Mouse (Mus musculus): ENCODE data around the gene Tfrc. TPM values are rescaled to one million over a fixed set of nuclear protein-coding genes. Genes with fewer than 3 reads are reported as not detected.
A peak's percentile ranks its signal among the peaks of the same experiment; 100 is the strongest.

Gene Tfrc
- polyA plus RNA-seq, 1 experiment from 2014 or later: 57.3 TPM

GRCm38 (mm10) chr16:32642280-32642679, 33.6 kb downstream of the Tfrc start:
- no peak overlapping the region for H3K9ac ChIP-seq (ENCODE audit: low read length)
- no peaks in the 10 kb centered on the region for H3K36me3 ChIP-seq (ENCODE audit: control insufficient read depth, insufficient read depth, low read length)
- H3K4me2 ChIP-seq (ENCODE audit: low read depth, low read length): no peak overlapping the region
- no peak overlapping the region for H3K4me3 ChIP-seq (ENCODE audit: low read length)
- no peaks in the 10 kb centered on the region for H3K27me3 ChIP-seq (ENCODE audit: control insufficient read depth, insufficient read depth, low read depth, low read length)
- no peak overlapping the region for H3K27ac ChIP-seq (ENCODE audit: low read length)
- ATAC-seq (ENCODE audit: low read depth): no peak
- no peaks in the 10 kb centered on the region for H3K9me3 ChIP-seq (ENCODE audit: control insufficient read depth, low read length)
- H3K4me1 ChIP-seq (replicated peaks; ENCODE audit: control insufficient read depth, insufficient read depth, low read length): peaks cover 30% of the 10 kb centered on the region
- WGBS: 49% methylated on average over 13 of the region's 13 CpGs

GRCm38 (mm10) chr16:32643661-32644061, 34.9 kb downstream of the Tfrc start, which contains the start of gene Tnk2:
Tnk2 (plus strand) TSS chr16:32643874.
- 1% methylated on average over 22 of the region's 40 CpGs for WGBS
- peak within 1 kb of the TSS; percentile 93 for H3K9ac ChIP-seq (ENCODE audit: low read length)
- peak; percentile 91 for ATAC-seq (ENCODE audit: low read depth)
- no peaks in the 10 kb centered on the region for H3K27me3 ChIP-seq (ENCODE audit: control insufficient read depth, insufficient read depth, low read depth, low read length)
- H3K4me2 ChIP-seq (ENCODE audit: low read depth, low read length): peak within 1 kb of the TSS; percentile 98
- no peaks in the 10 kb centered on the region for H3K36me3 ChIP-seq (ENCODE audit: control insufficient read depth, insufficient read depth, low read length)
- no peaks in the 10 kb centered on the region for H3K9me3 ChIP-seq (ENCODE audit: control insufficient read depth, low read length)
- H3K4me1 ChIP-seq (replicated peaks; ENCODE audit: control insufficient read depth, insufficient read depth, low read length): peaks cover 29% of the 10 kb centered on the region
- peak within 1 kb of the TSS; percentile 90 for H3K4me3 ChIP-seq (ENCODE audit: low read length)
- H3K27ac ChIP-seq (ENCODE audit: low read length): peak within 1 kb of the TSS; percentile 79

GRCm38 (mm10) chr16:32644069-32644800, 35.5 kb downstream of the Tfrc start:
- 1% methylated on average over 51 of the region's 82 CpGs for WGBS
- H3K9ac ChIP-seq (ENCODE audit: low read length): peak overlapping the region; percentile 93

GRCm38 (mm10) chr16:32644801-32645170, 36.1 kb downstream of the Tfrc start:
- Histone ChIP-seq H3K4me3 (ENCODE audit: low read length) (peak overlapping the region; percentile 90), H3K4me1 (replicated peaks; ENCODE audit: control insufficient read depth, insufficient read depth, low read length) (peaks cover 27% of the 10 kb centered on the region), H3K9me3 (ENCODE audit: control insufficient read depth, low read length) (no peaks in the 10 kb centered on the region), H3K9ac (ENCODE audit: low read length) (peak overlapping the region; percentile 93), H3K36me3 (ENCODE audit: control insufficient read depth, insufficient read depth, low read length) (no peaks in the 10 kb centered on the region), H3K27me3 (ENCODE audit: control insufficient read depth, insufficient read depth, low read depth, low read length) (no peaks in the 10 kb centered on the region), H3K4me2 (ENCODE audit: low read depth, low read length) (peak overlapping the region; percentile 98), H3K27ac (ENCODE audit: low read length) (peak overlapping the region; percentile 79)
- 11% methylated on average over 12 of the region's 12 CpGs for WGBS
- ATAC-seq (ENCODE audit: low read depth): no peak

More at GRCm38 (mm10) chr16:32644069-32644800, 35.5 kb downstream of the Tfrc start:
- Histone ChIP-seq H3K9me3 (ENCODE audit: control insufficient read depth, low read length) (no peaks in the 10 kb centered on the region), H3K27ac (ENCODE audit: low read length) (peak overlapping the region; percentile 79), H3K4me2 (ENCODE audit: low read depth, low read length) (peak overlapping the region; percentile 98), H3K27me3 (ENCODE audit: control insufficient read depth, insufficient read depth, low read depth, low read length) (no peaks in the 10 kb centered on the region), H3K4me3 (ENCODE audit: low read length) (peak overlapping the region; percentile 90), H3K36me3 (ENCODE audit: control insufficient read depth, insufficient read depth, low read length) (no peaks in the 10 kb centered on the region), H3K4me1 (replicated peaks; ENCODE audit: control insufficient read depth, insufficient read depth, low read length) (peaks cover 27% of the 10 kb centered on the region)
- peak; percentile 71 for ATAC-seq (ENCODE audit: low read depth)

GRCm38 (mm10) chr16:32645361-32645914, 36.7 kb downstream of the Tfrc start:
- peak overlapping the region; percentile 5; the same call in 1 of the 2 replicates for H3K27ac ChIP-seq (ENCODE audit: low read length)
- peak overlapping the region; percentile 90 for H3K4me3 ChIP-seq (ENCODE audit: low read length)
- H3K4me2 ChIP-seq (ENCODE audit: low read depth, low read length): peak overlapping the region; percentile 98
- 7% methylated on average over 14 of the region's 14 CpGs for WGBS
- ATAC-seq (ENCODE audit: low read depth): 0 out of 2 replicates have a peak, but pooled peaks have one; percentile 10
- peaks cover 25% of the 10 kb centered on the region for H3K4me1 ChIP-seq (replicated peaks; ENCODE audit: control insufficient read depth, insufficient read depth, low read length)
- H3K9me3 ChIP-seq (ENCODE audit: control insufficient read depth, low read length): no peaks in the 10 kb centered on the region
- no peaks in the 10 kb centered on the region for H3K36me3 ChIP-seq (ENCODE audit: control insufficient read depth, insufficient read depth, low read length)
- H3K27me3 ChIP-seq (ENCODE audit: control insufficient read depth, insufficient read depth, low read depth, low read length): no peaks in the 10 kb centered on the region
- H3K9ac ChIP-seq (ENCODE audit: low read length): peak overlapping the region; percentile 93

GRCm38 (mm10) chr16:32646014-32646413, 37.3 kb downstream of the Tfrc start:
- peak overlapping the region; percentile 93 for H3K9ac ChIP-seq (ENCODE audit: low read length)
- peak overlapping the region; percentile 90 for H3K4me3 ChIP-seq (ENCODE audit: low read length)
- no peaks in the 10 kb centered on the region for H3K36me3 ChIP-seq (ENCODE audit: control insufficient read depth, insufficient read depth, low read length)
- H3K27ac ChIP-seq (ENCODE audit: low read length): peak overlapping the region; percentile 69
- peaks cover 28% of the 10 kb centered on the region for H3K4me1 ChIP-seq (replicated peaks; ENCODE audit: control insufficient read depth, insufficient read depth, low read length)
- 52% methylated on average over 9 of the region's 9 CpGs for WGBS
- ATAC-seq (ENCODE audit: low read depth): no peak
- peak overlapping the region; percentile 98 for H3K4me2 ChIP-seq (ENCODE audit: low read depth, low read length)
- no peaks in the 10 kb centered on the region for H3K27me3 ChIP-seq (ENCODE audit: control insufficient read depth, insufficient read depth, low read depth, low read length)
- H3K9me3 ChIP-seq (ENCODE audit: control insufficient read depth, low read length): no peaks in the 10 kb centered on the region

GRCm38 (mm10) chr16:32647712-32648111, 39.0 kb downstream of the Tfrc start:
- H3K9ac ChIP-seq (ENCODE audit: low read length): no peak overlapping the region
- no peak overlapping the region for H3K4me2 ChIP-seq (ENCODE audit: low read depth, low read length)
- H3K4me3 ChIP-seq (ENCODE audit: low read length): no peak overlapping the region
- H3K27me3 ChIP-seq (ENCODE audit: control insufficient read depth, insufficient read depth, low read depth, low read length): no peaks in the 10 kb centered on the region
- H3K36me3 ChIP-seq (ENCODE audit: control insufficient read depth, insufficient read depth, low read length): no peaks in the 10 kb centered on the region
- H3K27ac ChIP-seq (ENCODE audit: low read length): no peak overlapping the region
- ATAC-seq (ENCODE audit: low read depth): no peak
- no peaks in the 10 kb centered on the region for H3K9me3 ChIP-seq (ENCODE audit: control insufficient read depth, low read length)
- H3K4me1 ChIP-seq (replicated peaks; ENCODE audit: control insufficient read depth, insufficient read depth, low read length): peaks cover 28% of the 10 kb centered on the region

- H3K27ac ChIP-seq (ENCODE audit: low read length): peak overlapping the region; percentile 69
- H3K9me3 ChIP-seq (ENCODE audit: control insufficient read depth, low read length): no peaks in the 10 kb centered on the region
- ATAC-seq (ENCODE audit: low read depth): no peak
- H3K4me2 ChIP-seq (ENCODE audit: low read depth, low read length): no peak overlapping the region
- peaks cover 26% of the 10 kb centered on the region for H3K4me1 ChIP-seq (replicated peaks; ENCODE audit: control insufficient read depth, insufficient read depth, low read length)
- H3K9ac ChIP-seq (ENCODE audit: low read length): no peak overlapping the region
- no peak overlapping the region for H3K4me3 ChIP-seq (ENCODE audit: low read length)
- no peaks in the 10 kb centered on the region for H3K27me3 ChIP-seq (ENCODE audit: control insufficient read depth, insufficient read depth, low read depth, low read length)
- no peaks in the 10 kb centered on the region for H3K36me3 ChIP-seq (ENCODE audit: control insufficient read depth, insufficient read depth, low read length)
Measured at GRCm38 (mm10) chr16:32650461-32650860, 41.7 kb downstream of the Tfrc start.

GRCm38 (mm10) chr16:32650974-32651618, 42.4 kb downstream of the Tfrc start:
- H3K36me3 ChIP-seq (ENCODE audit: control insufficient read depth, insufficient read depth, low read length): no peaks in the 10 kb centered on the region
- peak overlapping the region; percentile 70 for H3K27ac ChIP-seq (ENCODE audit: low read length)
- peaks cover 23% of the 10 kb centered on the region for H3K4me1 ChIP-seq (replicated peaks; ENCODE audit: control insufficient read depth, insufficient read depth, low read length)
- H3K27me3 ChIP-seq (ENCODE audit: control insufficient read depth, insufficient read depth, low read depth, low read length): no peaks in the 10 kb centered on the region
- peak; percentile 75 for ATAC-seq (ENCODE audit: low read depth)
- H3K9me3 ChIP-seq (ENCODE audit: control insufficient read depth, low read length): no peaks in the 10 kb centered on the region
- no peak overlapping the region for H3K9ac ChIP-seq (ENCODE audit: low read length)
- no peak overlapping the region for H3K4me3 ChIP-seq (ENCODE audit: low read length)
- H3K4me2 ChIP-seq (ENCODE audit: low read depth, low read length): no peak overlapping the region
- 66% methylated on average over 5 of the region's 5 CpGs for WGBS
